Mouse (Mus musculus): ENCODE data around the gene Cmya5.
"Not testable (repeated sequence)": the region's sequence is repeated elsewhere in the genome, so short reads cannot be mapped to it uniquely, and the experiment has no call there.

Cmya5 gene

DNA sequence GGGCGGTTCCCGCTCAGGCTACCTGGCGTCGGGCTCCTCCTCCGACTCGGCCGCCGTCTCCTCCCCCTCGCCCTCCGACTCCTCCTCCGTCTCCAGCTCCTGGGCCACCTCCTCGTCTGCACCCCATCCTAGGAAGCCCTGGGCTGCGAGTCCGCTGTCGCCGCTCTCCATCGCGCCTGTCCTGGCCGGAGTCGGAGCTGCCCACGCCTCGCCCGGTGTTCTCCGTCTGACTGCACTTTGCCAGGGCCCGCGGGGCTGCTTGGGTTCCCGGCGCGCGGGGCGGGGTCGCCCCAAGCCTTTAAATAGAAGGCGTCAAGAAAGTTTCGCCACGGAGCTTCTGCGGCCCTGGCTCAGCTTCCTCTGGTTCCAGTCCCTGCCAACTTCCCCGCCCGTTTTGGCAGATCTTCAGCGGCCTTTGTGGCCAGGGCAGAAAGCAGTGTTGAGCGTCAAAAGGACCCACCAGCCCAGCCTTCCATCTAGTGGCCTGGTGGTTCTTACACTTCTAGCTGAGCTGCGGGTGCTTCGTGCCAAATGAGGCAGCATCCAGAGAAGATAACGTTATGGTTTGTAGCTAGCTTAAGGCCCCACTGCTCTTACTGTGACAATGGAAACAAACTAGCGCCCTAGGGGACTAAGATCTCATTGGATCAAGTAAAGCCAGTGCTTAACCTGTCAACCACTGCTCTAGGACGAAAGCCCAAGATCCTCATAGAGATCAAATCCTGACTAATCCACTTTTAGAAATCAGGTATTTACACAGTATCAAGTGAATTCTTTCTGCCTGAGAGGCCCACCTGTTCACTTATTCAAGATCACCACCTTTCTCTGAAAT, at the start of gene Cmya5:
Cmya5 (minus strand) TSS at position 389 of the 832 bp plus-strand sequence.
- in situ Hi-C loops (cut with MboI; ENCODE audit: low pct_unique_long_range_greater_than_20kb in 1 of 2, low sequenced_read_pairs in 2 of 2, unreplicated experiment in 1 of 2) = no loop called here

DNA sequence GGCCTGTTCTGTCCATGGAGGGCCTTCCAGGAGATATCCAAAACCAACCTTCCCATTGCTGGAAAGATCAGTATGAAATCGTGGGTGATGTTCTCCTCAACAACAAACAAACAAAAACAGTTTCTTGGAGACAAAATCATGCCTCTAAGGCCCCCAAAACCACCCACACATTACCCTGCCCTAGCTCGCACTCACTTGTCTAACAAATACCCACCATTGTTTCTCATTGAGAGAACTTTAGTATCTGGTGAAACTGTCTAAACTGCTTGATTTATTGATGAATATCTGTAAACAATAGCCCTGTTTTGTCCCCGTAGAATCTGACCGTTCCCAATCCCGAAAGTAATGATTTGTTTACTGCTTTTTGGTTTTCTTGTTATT, 48.1 kb upstream of the Cmya5 start:
- in situ Hi-C loops (cut with MboI; ENCODE audit: low pct_unique_long_range_greater_than_20kb in 1 of 2, low sequenced_read_pairs in 2 of 2, unreplicated experiment in 1 of 2) = no loop called here

DNA sequence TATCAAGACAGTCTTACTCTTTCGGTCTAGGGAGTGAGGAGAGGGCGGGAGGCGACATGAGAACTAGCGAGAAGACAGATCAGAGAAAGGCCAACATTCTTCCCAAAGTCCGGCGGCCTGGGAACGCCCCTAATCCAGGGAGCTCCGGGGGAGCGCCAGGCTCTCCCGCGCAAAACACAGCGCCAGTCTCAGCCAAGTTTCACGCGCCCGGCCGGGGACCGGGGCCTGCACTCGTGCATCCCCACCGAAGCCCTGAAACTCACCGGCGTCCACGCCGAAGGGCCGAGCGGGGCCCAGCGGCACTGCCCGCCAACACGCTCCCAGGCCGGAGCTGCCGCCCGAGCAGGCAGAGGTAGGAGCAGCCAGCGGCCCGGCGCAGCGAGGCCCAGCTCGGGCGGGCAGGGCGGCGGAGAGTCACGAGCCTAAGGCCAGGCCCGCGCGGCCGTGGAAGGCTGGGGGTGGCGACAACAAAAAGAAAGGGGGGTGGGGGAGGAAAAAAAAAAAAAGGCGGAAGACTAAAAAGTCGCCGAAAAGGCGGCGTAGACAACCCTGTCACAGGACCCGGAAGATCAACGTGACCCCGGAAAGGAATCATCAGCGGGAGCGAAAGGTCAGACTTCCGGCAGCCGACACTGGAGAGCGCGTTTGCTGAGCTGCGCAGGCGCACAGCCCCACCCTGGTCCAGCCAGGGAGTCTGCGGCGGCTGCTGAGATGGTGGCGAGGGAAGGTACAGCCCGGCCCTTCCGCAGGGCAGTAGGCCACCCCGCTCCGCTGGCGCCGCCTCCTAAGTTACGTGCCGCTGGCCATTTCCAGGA, 47.5 kb upstream of the Cmya5 start, which contains the start of gene Tent2:
Tent2 (minus strand) TSS at position 555 of the 815 bp plus-strand sequence.
- in situ Hi-C loops (cut with MboI; ENCODE audit: low pct_unique_long_range_greater_than_20kb in 1 of 2, low sequenced_read_pairs in 2 of 2, unreplicated experiment in 1 of 2) = no loop called here

DNA sequence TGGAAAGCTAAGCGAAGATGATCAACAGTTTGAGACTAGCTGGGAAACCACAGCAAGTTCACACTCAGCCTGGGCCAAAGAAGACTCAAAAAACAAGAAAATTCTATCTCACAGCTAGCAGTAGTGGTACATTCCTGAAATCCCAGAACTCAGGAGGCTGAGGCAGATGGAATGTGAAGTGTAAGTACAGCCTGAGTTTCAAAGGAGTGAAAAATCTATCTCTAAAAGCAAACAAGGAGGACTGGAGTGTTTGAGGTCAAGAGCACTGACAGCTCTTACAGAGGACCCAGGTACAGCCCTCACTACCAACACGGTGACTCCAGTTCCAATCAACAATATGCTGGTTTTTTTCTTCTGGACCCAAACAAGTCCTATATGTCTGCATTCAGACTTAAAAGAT, 44.9 kb upstream of the Cmya5 start:
- in situ Hi-C loops (cut with MboI; ENCODE audit: low pct_unique_long_range_greater_than_20kb in 1 of 2, low sequenced_read_pairs in 2 of 2, unreplicated experiment in 1 of 2) = no loop called here

DNA sequence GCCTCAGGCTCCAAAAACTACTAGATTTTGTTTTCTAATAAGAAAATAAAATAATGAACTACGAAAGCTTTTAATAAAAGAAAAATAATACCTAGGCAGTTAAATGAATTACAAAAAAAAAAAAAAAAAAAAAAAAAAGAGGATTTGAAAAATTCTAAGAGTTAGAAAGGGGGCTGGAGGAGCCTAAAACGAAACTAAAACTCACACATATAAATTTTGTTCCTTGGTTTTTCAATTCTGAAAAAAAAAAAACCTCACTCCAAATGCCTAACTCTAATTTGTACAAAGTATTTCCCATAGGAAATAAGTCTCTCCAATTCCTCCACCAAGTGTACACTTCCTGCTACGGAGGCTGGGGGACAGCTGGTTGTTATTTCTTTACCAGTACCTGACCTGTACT, 44.2 kb upstream of the Cmya5 start:
- in situ Hi-C loops (cut with MboI; ENCODE audit: low pct_unique_long_range_greater_than_20kb in 1 of 2, low sequenced_read_pairs in 2 of 2, unreplicated experiment in 1 of 2) = no loop called here

DNA sequence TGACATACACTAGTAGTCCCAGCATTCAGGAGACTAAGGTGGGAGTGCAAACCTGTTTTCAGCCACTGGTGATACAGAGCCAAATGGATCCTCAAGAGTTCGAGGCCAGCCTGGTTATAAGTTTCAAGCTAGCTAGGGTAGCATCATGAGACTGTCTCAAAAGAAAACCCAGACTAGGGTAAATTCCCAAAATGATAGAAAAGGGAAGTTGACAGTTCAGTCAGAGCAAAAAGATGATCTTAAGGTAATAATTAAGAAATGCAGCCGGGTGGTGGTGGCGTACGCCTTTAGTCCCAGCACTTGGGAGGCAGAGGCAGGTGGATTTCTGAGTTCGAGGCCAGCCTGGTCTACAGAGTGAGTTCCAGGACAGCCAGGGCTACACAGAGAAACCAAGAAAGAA, 43.3 kb upstream of the Cmya5 start:
- in situ Hi-C loops (cut with MboI; ENCODE audit: low pct_unique_long_range_greater_than_20kb in 1 of 2, low sequenced_read_pairs in 2 of 2, unreplicated experiment in 1 of 2) = not testable (repeated sequence)

DNA sequence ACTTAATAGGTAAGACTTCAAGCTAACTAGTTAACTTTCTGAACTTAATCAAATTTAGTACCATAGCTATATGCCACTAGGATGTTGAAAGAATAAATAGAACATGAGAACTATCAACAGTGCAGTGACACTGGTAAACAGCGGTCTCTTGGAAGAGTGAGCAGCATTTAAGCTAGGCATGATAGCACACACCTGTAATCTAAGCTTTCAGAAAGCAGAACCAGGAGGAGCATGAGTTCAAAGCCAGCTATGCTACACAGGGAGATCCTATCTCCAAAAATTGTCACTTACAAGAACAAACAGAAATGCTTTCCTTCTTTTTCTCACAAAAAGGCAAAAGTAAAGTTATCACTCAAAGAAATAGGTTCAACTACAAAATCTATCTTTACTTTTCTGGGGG, 35.8 kb upstream of the Cmya5 start:
- in situ Hi-C loops (cut with MboI; ENCODE audit: low pct_unique_long_range_greater_than_20kb in 1 of 2, low sequenced_read_pairs in 2 of 2, unreplicated experiment in 1 of 2) = no loop called here

DNA sequence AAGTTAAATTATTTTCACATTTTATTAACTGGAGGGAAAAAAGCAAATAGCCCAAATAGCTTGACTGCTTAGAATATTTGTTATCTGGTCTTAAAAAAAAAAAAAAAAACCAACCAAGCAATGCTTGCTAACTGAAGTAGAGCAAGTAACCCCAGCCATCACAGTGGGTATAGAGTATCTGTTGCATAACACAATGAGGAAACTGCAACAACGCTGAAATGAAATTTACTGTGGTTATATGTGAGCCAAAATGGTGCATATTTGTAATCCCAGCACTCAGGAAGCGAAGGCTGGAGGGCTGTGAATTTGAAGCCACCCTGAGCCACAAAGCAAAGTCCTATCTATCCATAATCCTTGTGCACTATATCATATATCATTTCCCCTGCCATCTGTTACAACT, 35.0 kb upstream of the Cmya5 start:
- in situ Hi-C loops (cut with MboI; ENCODE audit: low pct_unique_long_range_greater_than_20kb in 1 of 2, low sequenced_read_pairs in 2 of 2, unreplicated experiment in 1 of 2) = no loop called here

DNA sequence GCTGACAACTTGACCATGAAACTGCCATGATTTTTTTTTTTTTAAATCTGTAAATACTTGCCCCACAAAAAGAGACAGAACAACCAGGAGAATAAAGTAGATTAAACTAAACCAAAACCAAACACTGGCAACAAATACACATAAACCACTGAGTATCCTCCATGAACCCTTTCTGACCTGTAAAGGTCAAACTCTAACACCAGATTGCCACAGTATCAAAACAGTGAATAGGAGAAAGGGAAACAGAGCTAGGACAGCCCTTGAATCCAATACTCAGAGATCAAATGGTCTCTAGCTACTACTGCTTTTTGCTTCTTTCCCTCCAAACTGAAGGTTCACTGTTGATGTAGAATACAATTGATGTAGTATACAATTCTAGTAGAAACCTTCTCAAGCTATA, 33.0 kb upstream of the Cmya5 start:
- in situ Hi-C loops (cut with MboI; ENCODE audit: low pct_unique_long_range_greater_than_20kb in 1 of 2, low sequenced_read_pairs in 2 of 2, unreplicated experiment in 1 of 2) = no loop called here

DNA sequence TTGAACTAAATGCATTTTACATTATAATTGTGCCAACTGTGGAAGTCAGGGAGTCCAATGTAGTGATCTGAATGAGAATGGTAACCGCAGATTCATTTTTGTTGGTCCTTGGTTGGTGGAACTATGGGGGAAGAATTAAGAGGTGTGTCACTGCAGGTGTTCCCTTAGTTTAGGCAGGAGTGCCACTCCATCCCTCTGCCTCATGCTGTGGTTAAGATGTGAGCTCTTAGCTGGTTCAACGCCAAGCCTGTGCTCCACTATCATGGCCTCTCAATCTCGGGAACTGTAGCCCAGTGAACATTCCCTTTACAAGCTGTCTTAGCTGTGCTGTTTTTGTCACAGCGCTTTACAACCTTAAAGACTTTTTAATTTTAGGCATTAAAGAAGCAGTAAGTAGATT, 18.8 kb upstream of the Cmya5 start:
- in situ Hi-C loops (cut with MboI; ENCODE audit: low pct_unique_long_range_greater_than_20kb in 1 of 2, low sequenced_read_pairs in 2 of 2, unreplicated experiment in 1 of 2) = no loop called here

DNA sequence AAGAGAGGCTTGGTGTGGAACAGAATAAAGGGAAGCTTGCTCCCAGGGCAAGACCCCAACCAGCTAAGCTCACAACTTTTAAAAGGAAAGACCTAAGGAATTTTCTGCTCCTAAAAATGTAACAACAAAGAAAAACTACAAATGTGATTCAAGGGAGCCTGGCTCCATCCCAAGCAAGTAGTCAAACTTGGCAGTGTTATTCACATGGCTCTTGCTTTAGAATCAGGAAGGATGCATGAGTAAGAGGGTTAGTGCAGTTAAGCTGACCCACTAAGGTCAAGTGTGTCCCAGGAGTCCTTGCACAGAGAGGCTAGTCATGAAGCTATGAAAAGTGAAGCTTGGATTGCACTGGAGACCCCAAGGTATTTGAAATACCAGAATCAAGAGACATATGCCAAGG, 17.9 kb upstream of the Cmya5 start:
- in situ Hi-C loops (cut with MboI; ENCODE audit: low pct_unique_long_range_greater_than_20kb in 1 of 2, low sequenced_read_pairs in 2 of 2, unreplicated experiment in 1 of 2) = no loop called here

DNA sequence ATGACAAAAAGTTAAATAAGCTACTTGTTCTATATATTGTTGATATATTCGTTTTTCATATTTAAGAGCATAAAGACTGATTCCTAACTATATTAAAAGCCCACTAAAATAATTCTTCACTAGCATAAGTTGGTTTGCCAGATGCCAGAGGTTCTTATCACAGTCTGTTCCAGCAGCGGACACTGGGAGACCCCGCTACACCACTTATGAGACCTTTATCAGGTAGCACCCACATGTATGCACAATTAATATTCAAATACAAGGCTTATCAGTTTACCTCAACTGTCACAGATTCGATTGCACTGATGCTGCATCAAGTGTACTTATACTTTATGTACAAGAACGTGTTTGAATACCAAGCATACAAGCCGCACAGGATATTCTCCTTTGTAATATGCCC, 13.7 kb upstream of the Cmya5 start:
- in situ Hi-C loops (cut with MboI; ENCODE audit: low pct_unique_long_range_greater_than_20kb in 1 of 2, low sequenced_read_pairs in 2 of 2, unreplicated experiment in 1 of 2) = no loop called here

DNA sequence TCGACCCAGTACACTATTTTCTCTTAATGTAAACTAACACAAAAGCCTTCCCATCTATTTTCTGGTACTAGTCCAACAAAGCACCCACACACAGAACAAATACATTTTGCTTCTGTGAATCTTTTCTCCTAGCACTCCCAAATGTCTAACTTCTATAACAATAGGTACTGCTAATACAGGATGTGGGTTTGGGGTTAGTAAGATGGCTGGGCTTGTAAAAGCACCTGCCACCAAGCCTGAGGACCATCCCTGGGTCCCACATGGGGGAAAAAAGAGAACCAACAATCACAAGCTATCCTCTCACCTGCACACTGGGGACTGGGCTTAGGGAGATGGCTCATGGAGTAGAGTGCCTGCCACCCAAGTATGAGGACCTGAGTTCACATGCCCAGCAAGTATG, 8.8 kb upstream of the Cmya5 start:
- in situ Hi-C loops (cut with MboI; ENCODE audit: low pct_unique_long_range_greater_than_20kb in 1 of 2, low sequenced_read_pairs in 2 of 2, unreplicated experiment in 1 of 2) = no loop called here

DNA sequence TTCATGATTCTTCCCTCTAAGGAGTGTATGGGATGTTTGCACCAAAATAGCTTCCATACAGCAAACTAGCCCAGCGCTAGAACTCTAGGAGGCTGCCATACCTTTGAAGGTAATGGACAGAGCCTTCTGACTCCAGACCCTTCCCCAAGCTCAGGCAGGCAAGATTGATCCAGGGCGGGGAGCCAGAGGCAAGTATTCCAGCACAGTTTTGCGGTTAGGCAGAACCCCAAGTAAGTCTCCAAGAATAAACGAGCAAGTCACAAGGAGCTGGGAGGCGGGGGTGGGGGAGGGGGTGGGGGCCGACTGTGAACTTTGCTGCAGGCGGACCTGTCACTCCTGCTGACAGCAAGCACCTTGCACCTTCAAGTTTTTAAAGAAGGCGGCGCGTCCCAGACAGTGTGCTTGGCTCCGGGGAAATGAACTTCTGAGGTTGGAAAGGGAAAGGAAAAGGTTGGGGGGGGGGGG, 673 bp downstream of the Cmya5 start:
- in situ Hi-C loops (cut with MboI; ENCODE audit: low pct_unique_long_range_greater_than_20kb in 1 of 2, low sequenced_read_pairs in 2 of 2, unreplicated experiment in 1 of 2) = no loop called here

DNA sequence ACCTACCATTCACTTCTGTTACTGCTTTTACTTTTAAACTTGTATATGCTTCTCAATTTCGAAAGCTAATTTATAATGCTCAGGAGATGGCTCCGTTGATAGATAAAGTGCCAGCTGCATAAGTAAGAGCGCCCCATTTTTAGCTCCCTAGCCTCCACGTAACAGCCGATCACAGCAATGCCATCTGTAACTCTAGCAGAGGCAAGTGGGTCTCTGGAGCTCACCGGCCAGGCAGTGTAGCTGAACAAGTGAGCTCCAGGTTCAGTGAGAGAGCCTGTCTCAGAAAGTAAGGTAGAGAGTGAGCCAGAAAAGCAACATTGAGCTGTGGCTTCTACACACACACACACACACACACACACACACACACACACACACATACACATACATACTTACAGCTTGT, 3.3 kb downstream of the Cmya5 start:
- in situ Hi-C loops (cut with MboI; ENCODE audit: low pct_unique_long_range_greater_than_20kb in 1 of 2, low sequenced_read_pairs in 2 of 2, unreplicated experiment in 1 of 2) = no loop called here

DNA sequence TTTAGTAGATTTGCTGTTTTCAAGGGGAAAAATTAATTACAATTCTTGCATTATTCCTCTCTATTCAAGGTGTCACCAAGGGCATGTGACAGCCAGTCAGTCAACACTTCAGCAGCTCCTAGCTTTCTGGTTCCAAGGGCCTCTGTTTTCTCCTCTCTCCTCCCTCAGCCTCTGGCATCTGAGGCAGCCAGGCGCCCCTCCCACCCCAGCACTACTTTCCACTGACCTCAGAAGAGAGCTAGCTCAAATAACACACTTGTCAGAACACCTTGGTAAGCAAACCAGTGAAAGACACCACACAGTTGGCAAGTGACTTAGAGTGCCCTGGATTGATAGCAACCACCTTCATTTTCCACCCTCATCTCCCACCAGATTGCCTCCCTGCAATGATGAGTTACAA, 6.5 kb downstream of the Cmya5 start:
- in situ Hi-C loops (cut with MboI; ENCODE audit: low pct_unique_long_range_greater_than_20kb in 1 of 2, low sequenced_read_pairs in 2 of 2, unreplicated experiment in 1 of 2) = no loop called here

DNA sequence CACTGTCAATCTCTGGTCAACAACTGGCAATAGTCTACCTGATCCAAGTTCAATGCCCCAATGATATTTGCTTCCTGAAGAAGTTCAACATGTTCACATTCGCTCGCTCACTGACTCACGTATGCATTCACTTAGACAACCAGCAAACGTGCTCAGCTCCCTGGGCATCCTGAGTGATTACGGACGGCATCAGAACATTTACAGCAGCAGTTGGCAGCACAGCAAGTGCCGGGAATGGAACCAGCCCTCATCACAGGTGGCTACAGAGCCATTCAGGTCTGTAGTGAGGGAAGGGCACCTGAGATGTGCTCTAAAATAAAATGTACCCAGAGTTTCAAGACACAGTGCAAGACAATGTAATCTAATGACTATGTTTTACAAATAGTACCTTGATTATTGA, 7.4 kb downstream of the Cmya5 start:
- in situ Hi-C loops (cut with MboI; ENCODE audit: low pct_unique_long_range_greater_than_20kb in 1 of 2, low sequenced_read_pairs in 2 of 2, unreplicated experiment in 1 of 2) = no loop called here

DNA sequence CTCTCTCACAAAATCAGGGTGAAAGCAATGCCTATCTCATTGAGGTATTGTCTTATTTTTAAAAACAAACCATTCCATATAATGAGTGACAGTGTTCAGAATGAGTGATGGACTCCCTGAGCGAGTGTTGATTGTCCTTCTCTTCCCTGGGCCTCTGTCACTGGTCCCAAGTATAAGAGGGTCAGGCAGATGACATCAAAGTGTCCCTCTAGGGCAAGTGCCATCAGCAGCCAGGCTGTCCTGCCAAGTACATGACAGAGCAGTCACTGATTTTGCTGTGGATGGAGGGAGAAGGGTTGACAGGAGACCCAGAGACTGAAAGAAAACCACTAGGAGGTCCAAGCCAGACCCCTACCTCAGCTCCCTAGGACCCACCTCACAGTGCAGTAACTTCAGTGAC, 8.3 kb downstream of the Cmya5 start:
- in situ Hi-C loops (cut with MboI; ENCODE audit: low pct_unique_long_range_greater_than_20kb in 1 of 2, low sequenced_read_pairs in 2 of 2, unreplicated experiment in 1 of 2) = no loop called here

DNA sequence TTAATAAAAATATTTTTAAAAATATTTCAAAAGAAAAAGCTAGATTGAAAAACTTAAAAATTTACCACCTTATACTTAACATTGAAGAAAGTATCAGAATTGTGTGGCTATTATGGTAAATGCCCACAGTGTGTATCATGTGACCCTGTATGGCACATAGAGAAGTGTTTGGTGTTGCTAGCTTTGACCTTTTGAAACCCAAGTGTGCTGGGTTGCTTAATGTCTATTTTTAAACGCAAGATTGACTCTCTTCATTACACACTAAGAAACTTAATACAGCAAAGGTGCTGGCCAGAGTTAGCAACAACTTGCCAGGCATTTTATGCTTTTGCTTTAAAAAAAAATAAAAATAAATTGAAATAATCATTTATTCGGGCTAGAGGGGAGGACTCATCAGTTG, 9.0 kb downstream of the Cmya5 start:
- in situ Hi-C loops (cut with MboI; ENCODE audit: low pct_unique_long_range_greater_than_20kb in 1 of 2, low sequenced_read_pairs in 2 of 2, unreplicated experiment in 1 of 2) = no loop called here

DNA sequence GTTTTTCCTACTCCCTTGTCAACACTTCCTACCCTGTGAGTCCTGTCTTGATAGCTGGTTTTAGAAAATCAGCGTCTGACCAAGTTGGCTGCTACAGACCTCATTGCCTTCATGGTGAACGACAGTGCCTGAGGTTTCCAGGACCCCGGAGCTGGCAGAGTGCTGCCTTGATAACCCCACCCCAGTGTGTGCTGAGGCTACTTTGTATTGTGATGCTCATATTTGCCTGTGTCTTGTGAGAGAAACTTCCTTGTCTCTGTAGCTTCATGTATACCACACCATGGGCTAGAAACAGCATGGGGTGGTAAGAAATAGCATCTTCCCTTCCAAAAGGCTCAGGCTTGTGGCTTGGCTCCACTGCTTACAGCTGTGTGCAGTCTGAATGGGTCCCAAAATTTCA, 13.8 kb downstream of the Cmya5 start:
- in situ Hi-C loops (cut with MboI; ENCODE audit: low pct_unique_long_range_greater_than_20kb in 1 of 2, low sequenced_read_pairs in 2 of 2, unreplicated experiment in 1 of 2) = no loop called here

All from mouse embryonic stem cell (cell line).